Mouse (Mus musculus) kidney, adult 2 months (tissue): ENCODE measurements around the gene Crb1.

ENCODE experiments used
- CTCF ChIP-seq: fragments of 200-500 bp; conservative IDR thresholded peaks from 2 replicates; pipeline ENCODE4 v1.5.1; 2011; ENCODE audit warnings: low read depth, mild to moderate bottlenecking, control low read depth, low read length, moderate library complexity, mixed read lengths; ENCODE audit not compliant: insufficient read depth, insufficient read length
- POLR2A ChIP-seq: fragments of 200-500 bp; IDR thresholded peaks from one replicate; pipeline ENCODE4 v1.6.1; 2011; ENCODE audit warnings: low read depth, low read length, control low read depth

- TF ChIP-seq CTCF = peak; percentile 37
- TF ChIP-seq POLR2A = no peak
These were observed 214.1 kb downstream of the Crb1 start for GRCm38 (mm10) chr1:139162814-139163213.
